Mouse (Mus musculus) bone marrow, adult 2 months (tissue): Measurements from ENCODE around the gene Sptlc2. TPM values are rescaled to one million over a fixed set of nuclear protein-coding genes. Genes with fewer than 3 reads are reported as not detected.
"Not testable (repeated sequence)": the region's sequence is repeated elsewhere in the genome, so short reads cannot be mapped to it uniquely, and the experiment has no call there.

Experiments used
- H3K27ac ChIP-seq: fragments of 200-500 bp; 2 replicates; pipeline ENCODE4 v1.5.1; 2012; ENCODE audit warnings: low read depth, mild to moderate bottlenecking, control low read depth, inconsistent platforms, low read length; ENCODE audit not compliant: control insufficient read depth, poor library complexity, insufficient read depth
- H3K4me1 ChIP-seq: fragments of 200-500 bp; 2 replicates; pipeline ENCODE4 v1.6.1; 2011; ENCODE audit warnings: low read length; ENCODE audit not compliant: control insufficient read depth, insufficient read depth
- H3K4me3 ChIP-seq: fragments of 200-500 bp; replicated peaks from 2 replicates; pipeline ENCODE3; 2011; ENCODE audit warnings: mild to moderate bottlenecking, low read depth, low read length, control low read depth; ENCODE audit not compliant: control insufficient read depth
- CTCF ChIP-seq: fragments of 200-500 bp; IDR thresholded peaks from 2 replicates; pipeline ENCODE4 v1.5.1; 2011; ENCODE audit warnings: low read length, control low read depth; ENCODE audit not compliant: control insufficient read depth, insufficient read depth
- POLR2A ChIP-seq: fragments of 200-500 bp; IDR thresholded peaks from 2 replicates; pipeline ENCODE4 v1.6.1; 2011; ENCODE audit warnings: low read depth, mild to moderate bottlenecking, control low read depth, low read length, borderline replicate concordance; ENCODE audit not compliant: control insufficient read depth
- WGBS: fragments of 180-500 bp; shearing (Covaris S2); methylation state at CpG from one replicate; pipeline ENCODE4 v1.1.7; 2018; 5-methylcytosine and 5-hydroxymethylcytosine counted together
- polyA plus RNA-seq: library from polyadenylated mRNA; stranded (reverse); fragments of >200 nt; gene quantifications from 2 replicates; pipeline ENCODE4 v1.2.4, GENCODE M21; 2011; ENCODE audit warnings: low replicate concordance; ENCODE audit not compliant: missing spikeins, insufficient read depth, insufficient read length

Gene Sptlc2
- polyA plus RNA-seq, 1 experiment: 31.6 TPM

- Histone ChIP-seq H3K27ac (no peak overlapping the region), H3K4me1 (peaks cover 1% of the 10 kb centered on the region; the same call in 1 of the 2 replicates), H3K4me3 (no peak overlapping the region)
- 70% methylated on average over 4 of the region's 4 CpGs for WGBS
- no peak for TF ChIP-seq POLR2A
- no peak for TF ChIP-seq CTCF
These were observed 103.9 kb downstream of the Sptlc2 start for GRCm38 (mm10) chr12:87284268-87284667.

GRCm38 (mm10) chr12:87283706-87284105 is 104.4 kb downstream of the Sptlc2 start:
- TF ChIP-seq POLR2A (no peak), CTCF (no peak)
- Histone ChIP-seq H3K27ac (no peak overlapping the region), H3K4me1 (peaks cover 1% of the 10 kb centered on the region; the same call in 1 of the 2 replicates), H3K4me3 (no peak overlapping the region)
- 83% methylated on average over 7 of the region's 7 CpGs for WGBS

DNA sequence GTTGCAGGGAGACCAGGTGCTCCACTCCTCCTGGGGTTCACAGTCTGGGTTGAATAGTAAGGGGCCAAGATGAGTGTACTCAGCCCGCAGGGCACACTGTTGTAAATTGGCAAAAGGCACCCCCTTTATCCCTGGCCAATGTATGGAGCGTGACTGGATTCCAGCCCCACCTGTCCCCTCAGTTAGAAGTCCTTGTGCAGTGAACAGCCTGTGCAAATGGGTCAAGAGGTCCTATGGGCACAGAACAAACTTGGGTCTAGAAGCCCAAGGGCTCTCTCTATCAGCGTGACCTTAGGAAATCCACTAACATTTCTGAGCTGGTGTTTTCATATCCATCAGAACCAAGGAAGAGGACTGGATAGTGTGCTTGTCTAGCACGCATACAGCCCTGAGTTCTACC is 105.4 kb downstream of the Sptlc2 start:
- H3K4me1 ChIP-seq: peaks cover 1% of the 10 kb centered on the region; the same call in 1 of the 2 replicates
- no peak overlapping the region for H3K27ac ChIP-seq
- no peak for TF ChIP-seq POLR2A
- no peak for TF ChIP-seq CTCF
- 88% methylated on average over 4 of the region's 4 CpGs for WGBS
- no peak overlapping the region for H3K4me3 ChIP-seq

DNA sequence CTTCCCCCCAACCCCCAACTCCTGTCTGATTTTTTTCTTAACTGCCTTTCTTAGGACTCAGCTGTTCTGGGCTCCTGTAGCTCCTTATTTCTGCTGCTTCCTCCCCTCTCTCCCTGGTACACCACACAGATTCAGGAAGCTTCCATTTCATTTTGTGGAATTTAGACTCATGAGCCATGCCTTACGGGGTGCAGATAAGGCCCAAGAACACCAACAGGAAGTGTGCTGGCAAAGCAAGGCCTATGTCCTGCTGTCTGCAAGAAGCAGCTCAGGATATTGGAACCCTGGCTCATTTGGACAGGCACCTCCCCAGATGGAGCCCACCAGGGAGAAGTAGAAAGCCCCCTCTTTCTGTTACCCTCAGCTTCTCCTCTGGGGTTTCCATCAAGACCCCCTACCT is 106.4 kb downstream of the Sptlc2 start:
- no peak overlapping the region for H3K4me3 ChIP-seq
- H3K4me1 ChIP-seq: peaks cover 1% of the 10 kb centered on the region; the same call in 1 of the 2 replicates
- no peak overlapping the region for H3K27ac ChIP-seq
- TF ChIP-seq CTCF (no peak), POLR2A (no peak)
- WGBS: 38% methylated on average over 1 of the region's 1 CpGs

DNA sequence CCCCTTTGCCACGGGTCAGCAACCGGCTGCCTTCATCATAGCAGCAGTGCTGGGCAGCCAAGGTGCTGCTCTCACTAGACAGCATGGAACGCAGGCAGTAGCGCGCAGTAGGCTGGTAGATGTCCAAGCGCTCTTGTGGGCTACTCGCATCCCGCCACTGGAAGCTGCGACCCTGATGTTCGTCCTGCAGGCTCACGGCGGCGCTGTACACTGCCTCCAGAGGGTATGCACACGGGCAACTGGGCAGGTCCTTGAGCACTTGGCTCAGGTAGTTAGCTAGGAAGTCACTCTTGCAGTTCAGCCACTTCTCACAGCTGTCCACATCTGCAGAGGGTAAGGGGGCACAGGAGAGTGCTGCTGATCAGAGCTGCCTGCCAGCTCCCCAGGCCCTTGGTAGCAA is 108.3 kb downstream of the Sptlc2 start:
- 84% methylated on average over 14 of the region's 14 CpGs for WGBS
- no peak overlapping the region; the same call in 1 of the 2 replicates for H3K27ac ChIP-seq
- no peak overlapping the region for H3K4me3 ChIP-seq
- TF ChIP-seq CTCF (no peak), POLR2A (no peak)
- H3K4me1 ChIP-seq: peaks cover 1% of the 10 kb centered on the region; the same call in 1 of the 2 replicates

DNA sequence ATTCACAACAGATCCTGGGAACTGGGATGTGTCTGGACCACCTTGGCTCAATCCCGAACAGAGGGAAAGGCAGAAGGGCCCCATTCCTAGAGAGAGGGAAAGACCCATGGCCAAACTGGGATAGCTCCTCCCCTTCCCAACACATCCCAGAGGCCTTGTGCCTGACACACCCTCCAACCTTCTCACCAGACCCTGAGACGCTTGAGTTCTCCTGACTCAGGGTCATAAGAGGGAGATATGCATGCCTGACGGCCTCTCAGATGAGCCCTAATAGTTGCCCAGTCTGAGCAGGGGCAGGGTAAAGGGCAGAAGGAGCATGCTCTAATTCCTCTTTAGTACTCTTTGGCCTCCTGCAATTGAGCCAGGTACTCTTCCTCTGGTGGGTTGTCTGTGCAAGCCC is 108.8 kb downstream of the Sptlc2 start:
- H3K27ac ChIP-seq: no peak overlapping the region
- H3K4me3 ChIP-seq: no peak overlapping the region
- no peaks in the 10 kb centered on the region for H3K4me1 ChIP-seq
- TF ChIP-seq POLR2A (no peak), CTCF (no peak)
- WGBS: 82% methylated on average over 3 of the region's 3 CpGs

- Histone ChIP-seq H3K4me3 (no peak overlapping the region), H3K4me1 (no peaks in the 10 kb centered on the region), H3K27ac (no peak overlapping the region)
- TF ChIP-seq CTCF: no peak
- TF ChIP-seq POLR2A: no peak
- 9% methylated on average over 6 of the region's 6 CpGs for WGBS
These were observed 109.9 kb downstream of the Sptlc2 start for GRCm38 (mm10) chr12:87278118-87278730.

DNA sequence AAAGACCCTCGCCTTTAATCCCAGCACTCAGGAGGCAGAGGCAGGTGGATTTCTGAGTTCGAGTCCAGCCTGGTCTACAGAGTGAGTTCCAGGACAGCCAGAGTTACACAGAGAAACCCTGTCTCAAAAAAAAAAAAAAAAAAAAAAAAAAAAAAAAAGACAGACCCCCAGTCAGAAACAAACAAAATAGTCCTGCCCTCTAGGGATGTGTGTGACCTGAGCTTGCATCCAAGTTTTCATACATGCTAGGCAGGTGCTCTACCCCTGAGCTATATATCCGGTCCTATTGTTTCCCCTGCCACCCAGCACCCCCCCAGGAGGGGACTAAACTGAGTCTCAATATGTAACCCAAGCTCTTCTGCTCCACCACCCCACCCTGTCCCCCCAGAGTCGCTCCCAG is 110.9 kb downstream of the Sptlc2 start:
- H3K4me3 ChIP-seq, H3K27ac ChIP-seq, H3K4me1 ChIP-seq: not testable (repeated sequence)
- 73% methylated on average over 4 of the region's 4 CpGs for WGBS
